Mouse (Mus musculus) adrenal gland (tissue): ENCODE measurements around the gene Il18rap.

Experiments
- intact Hi-C: fragments of 180-260 bp; cut with DNase I; formaldehyde crosslinking; loops from one replicate; pipeline ENCODE4 v1.15.1; 2025
- long read RNA-seq, 2 experiments: library from polyadenylated mRNA; unstranded; transcript quantifications; one replicate each; pipeline ENCODE4 v2.0.0; 2020; ENCODE audit warnings: borderline replicate concordance in 1 of 2; ENCODE audit not compliant: insufficient replicate concordance in 1 of 2

Il18rap gene
- long read RNA-seq, experiment 1: 0 reads
- long read RNA-seq, experiment 2: 0 reads

DNA sequence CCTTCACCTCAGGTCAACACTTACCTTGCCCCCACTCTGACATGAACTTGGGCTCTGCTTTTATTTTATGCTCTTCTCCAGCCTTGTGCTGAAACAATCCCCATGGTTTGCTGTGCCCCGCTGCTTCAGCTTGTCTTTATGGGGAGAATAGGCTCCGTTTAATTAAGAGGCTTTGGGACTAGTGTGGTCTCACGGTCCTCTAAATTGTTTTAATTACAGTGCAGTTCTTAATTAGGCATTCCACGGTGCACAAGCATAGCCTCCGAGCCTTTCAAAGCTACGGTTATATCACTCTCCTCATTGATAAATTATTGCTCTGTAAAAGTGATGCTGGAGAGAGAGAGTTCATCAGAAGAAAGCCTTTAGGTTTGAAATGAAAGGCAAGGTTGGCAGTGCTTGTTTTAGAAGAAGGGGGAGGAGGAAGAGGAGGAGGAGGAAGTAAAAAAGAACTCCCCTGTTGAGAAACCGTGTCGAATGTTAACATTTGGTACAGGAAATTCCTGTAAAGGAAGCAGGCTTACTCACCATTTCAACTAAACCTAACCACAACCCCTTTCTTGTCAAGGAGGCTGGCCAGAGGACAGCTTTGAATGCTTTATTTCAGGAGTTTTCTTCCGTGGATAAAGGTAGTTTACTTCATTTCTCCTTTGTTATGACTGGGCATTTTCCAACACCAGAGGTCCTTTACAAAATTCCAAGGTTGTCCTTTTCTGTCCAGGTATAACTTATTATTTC is at the start of gene Il18rap:
Il18rap (plus strand) TSS at position 512 of the 735 bp plus-strand sequence.
- intact Hi-C loops: no loop called here

GRCm38 (mm10) chr1:40465477-40466430 is 49.4 kb upstream of the Il18rap start, which contains the start of gene Il18r1:
Gene Il18r1, plus strand, starts transcription at chr1:40465552.
- intact Hi-C loops: no loop called here

- intact Hi-C loops: no loop called here
These were observed 47.9 kb upstream of the Il18rap start for GRCm38 (mm10) chr1:40467306-40467705.

- intact Hi-C loops: no loop called here
These were observed 46.4 kb upstream of the Il18rap start for GRCm38 (mm10) chr1:40468805-40469204.

GRCm38 (mm10) chr1:40469900-40470299 is 45.3 kb upstream of the Il18rap start:
- intact Hi-C loops: no loop called here

GRCm38 (mm10) chr1:40472401-40472800 is 42.8 kb upstream of the Il18rap start:
- intact Hi-C loops: no loop called here

DNA sequence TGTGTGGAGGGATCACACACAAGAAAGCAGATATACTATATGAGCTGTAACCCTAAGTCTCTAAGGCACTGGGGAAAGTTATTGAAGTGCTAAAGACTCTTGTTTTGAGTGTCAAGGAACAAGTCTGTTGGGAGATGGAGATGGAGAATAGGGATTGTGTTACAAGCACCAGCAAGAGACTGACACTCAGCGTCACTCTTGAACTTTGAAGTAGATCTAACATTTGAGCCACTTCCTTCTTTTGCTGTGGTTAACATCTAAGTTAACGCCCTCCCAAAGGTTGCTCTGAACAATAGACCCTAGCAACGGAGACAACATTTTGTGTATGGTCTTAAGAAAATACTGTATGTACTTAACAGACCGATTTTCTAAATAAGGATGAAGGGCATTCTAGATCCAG is 41.5 kb upstream of the Il18rap start:
- intact Hi-C loops: no loop called here

DNA sequence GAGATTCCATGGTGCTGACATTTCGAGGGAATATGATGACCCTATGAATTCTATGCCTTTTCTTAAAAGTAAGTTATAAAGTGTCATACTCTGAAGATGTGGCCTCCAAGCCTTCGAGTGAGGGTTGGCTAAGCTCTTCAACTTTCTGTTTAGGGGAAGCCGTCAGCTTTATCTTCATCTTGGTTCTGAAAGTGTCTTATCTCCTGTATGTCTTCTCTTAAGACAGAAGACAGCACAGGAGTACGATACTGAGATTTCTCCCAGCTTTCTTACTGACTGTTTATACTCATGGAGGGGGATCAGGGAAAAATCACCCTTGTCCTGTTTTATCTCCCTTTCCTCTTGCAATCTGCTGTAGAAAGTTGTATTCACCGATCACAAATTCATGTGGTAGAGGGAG is 40.8 kb upstream of the Il18rap start:
- intact Hi-C loops: no loop called here

GRCm38 (mm10) chr1:40475697-40476096 is 39.5 kb upstream of the Il18rap start:
- intact Hi-C loops: no loop called here

- intact Hi-C loops: no loop called here
These were observed 38.4 kb upstream of the Il18rap start for GRCm38 (mm10) chr1:40476756-40477155.

- intact Hi-C loops: no loop called here
These were observed 35.6 kb upstream of the Il18rap start for GRCm38 (mm10) chr1:40479505-40479923.

DNA sequence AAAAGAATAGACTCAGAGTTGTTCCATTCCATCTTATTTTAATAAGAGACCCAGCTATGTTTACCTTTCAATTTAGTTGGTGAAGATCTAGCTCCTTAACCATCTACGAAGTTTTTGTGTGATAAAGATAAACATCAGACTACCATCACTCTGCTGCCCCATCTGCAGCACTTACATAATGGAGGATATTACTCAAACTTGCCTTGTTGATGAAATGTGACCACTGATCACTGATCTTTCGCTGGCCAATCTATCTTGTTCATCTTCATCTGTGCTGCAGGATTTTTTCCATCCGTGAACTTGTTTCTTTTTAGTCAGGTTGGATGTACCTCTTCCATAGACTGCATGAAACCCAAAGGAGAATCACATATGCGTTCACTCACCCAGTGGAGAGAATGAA is 20.6 kb upstream of the Il18rap start:
- intact Hi-C loops: no loop called here

DNA sequence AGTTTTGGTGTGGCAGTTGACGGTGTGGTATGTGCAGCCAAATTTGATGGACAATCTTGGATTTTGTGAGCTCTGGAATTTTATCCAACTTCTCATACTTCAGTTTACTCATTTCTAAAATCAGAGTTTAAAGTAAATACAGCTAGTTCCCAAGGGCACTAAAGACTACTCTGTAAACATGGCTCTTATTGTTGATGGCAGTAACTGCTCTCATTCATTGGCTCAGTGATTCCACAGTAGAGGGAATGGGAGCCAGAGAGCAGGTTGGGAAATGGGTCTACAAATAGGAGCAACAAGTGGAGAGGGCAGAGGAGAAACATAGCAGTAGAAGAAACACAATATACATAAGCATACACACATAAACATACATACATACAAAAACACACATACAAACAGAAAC is 15.5 kb upstream of the Il18rap start:
- intact Hi-C loops: no loop called here

DNA sequence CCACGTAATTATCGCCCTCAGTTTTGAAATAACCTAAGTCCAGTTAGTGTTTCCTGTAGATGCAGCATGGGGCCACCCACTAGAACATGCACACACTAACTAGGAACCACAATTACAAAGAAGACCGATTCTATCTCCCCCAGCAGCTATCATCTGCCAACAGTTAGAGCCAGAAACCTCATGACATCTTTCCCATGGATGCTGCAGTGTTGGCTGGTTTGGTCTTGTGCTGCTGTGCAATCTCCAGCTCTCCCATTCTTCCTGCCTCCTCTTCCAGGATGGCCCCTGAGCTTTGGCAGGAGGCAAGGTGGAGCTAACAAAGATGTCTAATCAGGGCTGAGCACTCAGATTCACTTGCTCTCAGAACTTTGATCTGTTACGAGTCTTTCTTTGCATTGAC is 14.0 kb upstream of the Il18rap start:
- intact Hi-C loops: no loop called here

GRCm38 (mm10) chr1:40501546-40502398 is 13.4 kb upstream of the Il18rap start:
- intact Hi-C loops: no loop called here

DNA sequence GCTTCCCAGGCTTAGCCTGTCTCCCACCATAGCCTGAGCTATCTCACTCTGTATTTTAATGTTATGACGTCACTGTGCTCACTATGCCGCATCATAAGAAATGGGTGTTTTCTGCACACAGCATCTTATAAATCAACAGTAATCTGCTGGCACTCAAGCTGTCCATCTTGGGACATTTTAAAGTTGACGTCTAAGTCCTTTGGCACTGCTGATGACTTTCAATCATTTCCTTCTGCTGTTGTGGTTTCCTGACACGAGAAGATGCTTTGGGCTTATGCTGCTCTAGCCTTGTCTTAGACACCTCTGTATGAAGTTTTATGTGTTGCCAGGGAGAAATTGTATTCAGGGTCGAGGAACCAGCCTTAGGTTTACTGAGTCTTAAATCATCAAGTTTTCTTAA is 10.6 kb upstream of the Il18rap start:
- intact Hi-C loops: no loop called here

- intact Hi-C loops: no loop called here
These were observed 1.2 kb downstream of the Il18rap start for GRCm38 (mm10) chr1:40516364-40516763.

GRCm38 (mm10) chr1:40522918-40523317 is 7.8 kb downstream of the Il18rap start:
- intact Hi-C loops: no loop called here

DNA sequence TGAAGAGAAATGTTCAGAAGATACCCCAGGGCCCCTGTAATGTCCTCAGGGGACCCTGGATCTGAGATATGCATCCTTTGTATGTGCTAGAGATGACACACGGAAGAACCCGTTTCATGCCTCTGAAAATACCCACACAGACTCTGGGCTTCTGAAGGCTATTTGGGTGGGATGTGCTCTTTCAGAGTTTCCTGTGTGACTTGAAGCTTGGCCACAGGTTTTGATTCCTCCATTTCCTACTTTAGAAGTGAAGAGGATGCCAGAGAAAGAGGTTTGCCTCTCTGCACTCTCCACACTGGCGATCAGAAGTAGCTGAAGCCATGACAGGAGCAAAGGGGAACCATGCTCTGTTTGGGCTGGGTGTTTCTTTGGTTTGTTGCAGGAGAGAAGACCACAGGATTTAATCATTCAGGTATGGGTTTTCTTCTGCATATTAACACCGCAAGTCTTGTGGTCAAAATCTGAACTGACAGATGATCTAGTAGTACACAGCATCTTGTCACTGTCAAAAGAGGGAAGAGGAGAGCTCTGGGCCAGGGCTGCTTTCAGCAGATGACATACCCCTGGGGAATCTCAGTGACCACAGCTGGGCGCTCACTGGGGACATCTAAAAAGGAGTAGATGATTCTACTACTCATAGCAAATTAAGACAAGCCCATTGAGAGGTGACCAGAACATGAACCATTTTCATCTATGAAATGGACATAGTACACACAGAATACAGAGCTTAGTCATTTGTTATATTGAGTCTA is 9.0 kb downstream of the Il18rap start:
- intact Hi-C loops: no loop called here

DNA sequence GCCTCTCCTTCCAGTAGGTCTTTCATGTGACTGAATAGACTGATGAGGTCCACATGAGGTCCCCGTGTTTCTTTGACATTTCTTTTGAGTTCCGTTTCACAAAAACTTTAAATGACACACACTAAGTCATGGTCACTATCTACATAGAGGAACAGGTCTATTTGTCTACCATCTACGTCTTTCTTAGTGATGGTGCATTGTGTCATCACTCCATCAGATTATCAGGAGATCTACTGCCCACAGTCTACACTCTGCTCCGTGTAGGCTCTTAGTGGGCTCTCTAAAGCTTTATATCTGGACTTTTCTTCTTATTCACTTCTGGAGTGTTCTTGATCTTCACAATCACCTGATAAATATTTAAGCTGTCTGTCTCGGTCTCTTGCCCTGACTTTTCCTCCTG is 14.1 kb downstream of the Il18rap start:
- intact Hi-C loops: no loop called here

- intact Hi-C loops: no loop called here
These were observed 22.4 kb downstream of the Il18rap start for GRCm38 (mm10) chr1:40537577-40537976.
